Mouse (Mus musculus) CH12.LX (cell line): ENCODE results near the gene Babam2. TPM values are rescaled to one million over a fixed set of nuclear protein-coding genes. Genes with fewer than 3 reads are reported as not detected.

Experiments used
- DNase-seq: peaks from one replicate; pipeline ENCODE4 v3.0.0-alpha.2; 2013; ENCODE audit errors: extremely low read depth
- H3K27ac ChIP-seq: 2 replicates; pipeline ENCODE4 v1.5.1; 2012; ENCODE audit warnings: low read depth, mild to moderate bottlenecking, control low read depth, moderate library complexity; ENCODE audit not compliant: insufficient read depth
- H3K27me3 ChIP-seq: replicated peaks from 2 replicates; pipeline ENCODE3; 2012; ENCODE audit warnings: inconsistent platforms
- H3K36me3 ChIP-seq, 2 experiments: replicated peaks in 1 of 2; 2 replicates each; pipeline versions ENCODE3 to v1.6.1; 2012; ENCODE audit warnings: inconsistent platforms in 1 of 2, low read length in 1 of 2, mild to moderate bottlenecking in 1 of 2, mixed read lengths in 1 of 2, moderate library complexity in 1 of 2; ENCODE audit not compliant: control insufficient read depth in 1 of 2, insufficient read depth in 1 of 2
- H3K4me1 ChIP-seq, 2 experiments: 2 replicates each; pipeline ENCODE4 v1.6.1; 2012; ENCODE audit warnings: inconsistent platforms in 1 of 2, moderate library complexity in 1 of 2; ENCODE audit not compliant: insufficient read depth in 2 of 2, control insufficient read depth in 1 of 2
- H3K4me2 ChIP-seq: 2 replicates; pipeline ENCODE4 v1.6.1; 2012; ENCODE audit warnings: low read depth, mild to moderate bottlenecking, control low read depth; ENCODE audit not compliant: poor library complexity, insufficient read depth, severe bottlenecking
- H3K4me3 ChIP-seq, 3 experiments: fragments of 150-350 bp in 1 of 3; sonication (generic) in 1 of 3; replicated peaks in 1 of 3; 2 replicates each; pipeline versions ENCODE3 to v1.5.1; 2011 to 2012; ENCODE audit warnings: low read depth in 2 of 3, low read length in 2 of 3, mild to moderate bottlenecking in 2 of 3, moderate library complexity in 2 of 3, control low read depth in 1 of 3, improper control_type of control experiment in 1 of 3, inconsistent platforms in 1 of 3, mixed read lengths in 1 of 3; ENCODE audit not compliant: poor library complexity in 1 of 3
- H3K79me2 ChIP-seq: replicated peaks from 2 replicates; pipeline ENCODE4 v1.6.1; 2012; ENCODE audit warnings: mild to moderate bottlenecking, moderate library complexity; ENCODE audit not compliant: control insufficient read depth, poor library complexity, insufficient read depth, severe bottlenecking; ENCODE audit errors: extremely low read depth
- H3K9ac ChIP-seq: 2 replicates; pipeline ENCODE4 v1.6.1; 2012; ENCODE audit warnings: low read depth, mild to moderate bottlenecking, control low read depth, moderate library complexity; ENCODE audit not compliant: insufficient read depth
- H3K9me3 ChIP-seq: replicated peaks from 2 replicates; pipeline ENCODE3; 2012; ENCODE audit warnings: low read length, inconsistent platforms, mixed read lengths
- BHLHE40 ChIP-seq: IDR thresholded peaks from 2 replicates; pipeline ENCODE4 v1.6.1; 2011; ENCODE audit warnings: mild to moderate bottlenecking, low read depth, low read length, improper control_type of control experiment
- CHD2 ChIP-seq: IDR thresholded peaks from 2 replicates; pipeline ENCODE4 v1.6.1; 2011; ENCODE audit warnings: low read length, improper control_type of control experiment
- CTCF ChIP-seq, 2 experiments: IDR thresholded peaks in 1 of 2; conservative IDR thresholded peaks in 1 of 2; 2 replicates each; pipeline ENCODE4 v1.5.1; 2011 to 2012; ENCODE audit warnings: low read depth in 2 of 2, low read length in 2 of 2, improper control_type of control experiment in 1 of 2, inconsistent platforms in 1 of 2, mild to moderate bottlenecking in 1 of 2, moderate library complexity in 1 of 2
- E2F4 ChIP-seq: IDR thresholded peaks from 2 replicates; pipeline ENCODE4 v1.6.1; 2011; ENCODE audit warnings: low read depth, low read length, improper control_type of control experiment; ENCODE audit not compliant: insufficient replicate concordance
- EP300 ChIP-seq: IDR thresholded peaks from 2 replicates; pipeline ENCODE4 v1.6.1; 2011; ENCODE audit warnings: low read length, improper control_type of control experiment
- GABPA ChIP-seq: IDR thresholded peaks from 2 replicates; pipeline ENCODE4 v1.6.1; 2012; ENCODE audit warnings: low read depth, low read length, improper control_type of control experiment, inconsistent platforms; ENCODE audit not compliant: insufficient replicate concordance
- HCFC1 ChIP-seq: IDR thresholded peaks from 2 replicates; pipeline ENCODE4 v1.6.1; 2012; ENCODE audit warnings: low read depth, mild to moderate bottlenecking, inconsistent platforms, low read length, improper control_type of control experiment
- JUND ChIP-seq: conservative IDR thresholded peaks from 2 replicates; pipeline ENCODE4 v1.6.1; 2011; ENCODE audit warnings: low read depth, low read length, improper control_type of control experiment
- KAT2A ChIP-seq: IDR thresholded peaks from 2 replicates; pipeline ENCODE4 v1.6.1; 2012; ENCODE audit warnings: low read length, improper control_type of control experiment, inconsistent platforms; ENCODE audit not compliant: insufficient replicate concordance
- MAFK ChIP-seq: IDR thresholded peaks from 2 replicates; pipeline ENCODE4 v1.6.1; 2011; ENCODE audit warnings: low read length, improper control_type of control experiment; ENCODE audit not compliant: insufficient replicate concordance
- MAZ ChIP-seq: IDR thresholded peaks from 2 replicates; pipeline ENCODE4 v1.6.1; 2012; ENCODE audit warnings: low read depth, mild to moderate bottlenecking, inconsistent platforms, low read length, improper control_type of control experiment, moderate library complexity
- MEF2A ChIP-seq: IDR thresholded peaks from 2 replicates; pipeline ENCODE4 v1.6.1; 2014; ENCODE audit warnings: low read depth, mild to moderate bottlenecking, inconsistent platforms, low read length, improper control_type of control experiment, borderline replicate concordance
- MXI1 ChIP-seq: IDR thresholded peaks from 2 replicates; pipeline ENCODE4 v1.6.1; 2011; ENCODE audit warnings: mild to moderate bottlenecking, low read depth, low read length, improper control_type of control experiment
- MYC ChIP-seq: IDR thresholded peaks from 2 replicates; pipeline ENCODE4 v1.6.1; 2011; ENCODE audit warnings: low read depth, mild to moderate bottlenecking, improper control_type of control experiment, low read length
- NELFE ChIP-seq: IDR thresholded peaks from 2 replicates; pipeline ENCODE4 v1.6.1; 2011; ENCODE audit warnings: low read depth, low read length, improper control_type of control experiment
- NRF1 ChIP-seq: IDR thresholded peaks from 2 replicates; pipeline ENCODE4 v1.6.1; 2014; ENCODE audit warnings: low read depth, mild to moderate bottlenecking, inconsistent platforms, low read length, improper control_type of control experiment, moderate library complexity
- PAX5 ChIP-seq: IDR thresholded peaks from 2 replicates; pipeline ENCODE4 v1.6.1; 2012; ENCODE audit warnings: low read length, inconsistent platforms, mixed read lengths
- RAD21 ChIP-seq: IDR thresholded peaks from 2 replicates; pipeline ENCODE4 v1.6.1; 2011; ENCODE audit warnings: low read depth, mild to moderate bottlenecking, low read length, improper control_type of control experiment, moderate library complexity
- TCF12 ChIP-seq: IDR thresholded peaks from 2 replicates; pipeline ENCODE4 v1.6.1; 2014; ENCODE audit warnings: low read depth, mild to moderate bottlenecking, inconsistent platforms, low read length, improper control_type of control experiment
- UBTF ChIP-seq: IDR thresholded peaks from 2 replicates; pipeline ENCODE4 v1.6.1; 2012; ENCODE audit warnings: low read depth, mild to moderate bottlenecking, inconsistent platforms, low read length, improper control_type of control experiment, moderate library complexity
- ZC3H11A ChIP-seq: IDR thresholded peaks from 2 replicates; pipeline ENCODE4 v1.6.1; 2012; ENCODE audit warnings: low read depth, mild to moderate bottlenecking, inconsistent platforms, low read length, improper control_type of control experiment
- ZKSCAN1 ChIP-seq: IDR thresholded peaks from 2 replicates; pipeline ENCODE4 v1.6.1; 2012; ENCODE audit warnings: low read depth, inconsistent platforms, low read length, improper control_type of control experiment, borderline replicate concordance
- ZMIZ1 ChIP-seq: IDR thresholded peaks from 2 replicates; pipeline ENCODE4 v1.6.1; 2012; ENCODE audit warnings: low read depth, mild to moderate bottlenecking, inconsistent platforms, low read length, improper control_type of control experiment
- dilution Hi-C: fragments of 300-500 bp; cut with MboI; formaldehyde crosslinking; loops from 2 replicates; pipeline ENCODE4 v1.14.3; 2020; ENCODE audit warnings: low sequenced_read_pairs; ENCODE audit not compliant: extremely low pct_unique_long_range_greater_than_20kb, extremely low pct_ligation_motif_present
- in situ Hi-C: fragments of 300-500 bp; cut with MboI; formaldehyde crosslinking; loops from 3 replicates; pipeline ENCODE4 v1.14.3; 2019; ENCODE audit warnings: low sequenced_read_pairs, low pct_ligation_motif_present, low pct_unique_long_range_greater_than_20kb, mixed read lengths
- polyA plus RNA-seq: library from polyadenylated mRNA; unstranded; fragments of >175 nt; gene quantifications from 2 replicates; pipeline ENCODE4 v1.2.1, GENCODE M21; 2012; ENCODE audit warnings: low read depth; ENCODE audit not compliant: insufficient read length
- total RNA-seq, 2 experiments: library from RNA; depleted of rRNA; stranded (reverse); fragments of 300-350 nt in 1 of 2; fragments of >200 nt in 1 of 2; gene quantifications; 2 replicates each; pipeline ENCODE4 v1.2.3; 2012 to 2014

The Babam2 gene
- total and polyA plus RNA-seq, 3 experiments, result 38.2 to 78.0 (median 39.8) TPM

DNA sequence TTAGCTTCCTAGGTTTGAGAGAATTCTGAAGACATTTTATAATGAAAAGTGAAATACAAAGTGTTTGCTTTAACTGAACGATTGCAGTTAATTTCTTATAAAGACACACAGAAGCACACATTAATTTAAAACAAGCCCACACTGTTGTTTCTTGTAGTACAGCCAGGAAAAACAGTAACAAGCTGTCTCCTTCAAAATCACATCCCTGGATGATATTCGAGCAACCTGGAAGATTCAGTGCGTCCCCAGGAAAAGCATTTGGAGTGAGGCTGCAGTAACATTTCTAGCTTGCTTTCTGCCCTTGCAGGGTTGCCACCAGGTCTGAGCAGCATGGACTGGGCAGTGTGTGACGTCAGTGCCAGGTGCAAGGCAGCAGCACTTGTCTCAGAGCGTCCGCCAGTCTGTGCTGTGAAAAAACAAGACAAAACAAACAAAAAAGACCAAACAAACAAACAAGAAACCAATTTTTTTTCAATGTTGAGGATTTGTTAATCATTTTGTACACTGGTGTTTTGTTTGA is 115.7 kb downstream of the Babam2 start (continued):
- TF ChIP-seq ZKSCAN1 (no peak), TCF12 (no peak), NRF1 (no peak), HCFC1 (no peak)

DNA sequence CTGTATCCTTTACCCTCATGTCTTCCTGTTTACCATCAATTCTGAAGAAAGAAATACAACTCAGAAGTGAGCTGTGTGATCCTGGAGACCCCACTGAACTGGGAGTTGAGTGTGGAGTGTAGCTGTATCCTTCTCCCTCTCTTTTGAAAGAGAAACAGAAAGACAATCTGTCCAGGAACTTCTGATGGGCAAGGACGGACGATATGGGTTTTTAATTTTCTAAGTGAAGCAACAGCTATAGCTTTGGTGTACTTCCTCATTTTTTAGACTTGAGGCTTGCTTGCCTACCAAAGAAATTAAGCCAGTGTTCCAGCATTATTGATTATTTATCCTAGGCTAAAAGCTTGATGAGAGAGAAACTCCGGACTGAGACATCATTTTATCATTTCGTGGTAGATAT is 116.6 kb downstream of the Babam2 start:
- TF ChIP-seq ZC3H11A, result no peak
- no peak for TF ChIP-seq PAX5
- no peak for TF ChIP-seq RAD21
- no peak for TF ChIP-seq HCFC1
- no peak for TF ChIP-seq CTCF (conservative IDR thresholded peaks at IDR 0.05 in 1 of 2, IDR thresholded peaks at IDR 0.05 in 1 of 2; ENCODE audit: low read depth in 2 of 2, low read length in 2 of 2)
- TF ChIP-seq EP300, result no peak
- no peak for TF ChIP-seq MAZ
- TF ChIP-seq MAFK, result no peak
- TF ChIP-seq NELFE, result no peak
- TF ChIP-seq KAT2A, result no peak
- TF ChIP-seq BHLHE40, result no peak
- TF ChIP-seq CHD2, result no peak
- no peak for TF ChIP-seq MYC
- no peak for TF ChIP-seq E2F4
- no peak for TF ChIP-seq MXI1
- no peak for TF ChIP-seq JUND
- no peak for TF ChIP-seq UBTF
- peaks cover 0 to 5% of the 10 kb centered on the region in 2 experiments; a peak in 1 of 4 replicates for H3K4me1 ChIP-seq
- dilution Hi-C loops, result no loop called here

DNA sequence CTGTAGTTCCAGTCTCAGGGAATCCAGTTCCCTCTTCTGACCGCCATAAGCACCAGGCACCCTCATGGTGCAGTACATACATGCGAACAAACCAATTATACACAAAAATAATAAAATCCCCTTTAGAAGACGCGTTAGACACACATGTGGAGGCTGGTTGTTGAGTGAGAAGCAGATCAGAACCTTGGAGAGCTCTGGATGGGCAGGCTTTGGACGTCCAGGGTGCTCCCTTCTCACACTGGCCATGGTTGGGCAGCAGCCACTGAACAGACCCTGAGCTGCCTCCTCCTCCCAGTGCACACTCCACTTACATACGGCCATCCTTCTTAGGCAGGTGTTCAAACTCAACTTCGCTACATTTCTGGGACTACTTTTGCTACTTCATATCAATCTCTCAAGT is 117.6 kb downstream of the Babam2 start:
- no peak overlapping the region for H3K27ac ChIP-seq
- dilution Hi-C loops, result no loop called here
- H3K4me2 ChIP-seq, result no peak overlapping the region

More for the DNA sequence above, 116.6 kb downstream of the Babam2 start:
- H3K27ac ChIP-seq, result no peak overlapping the region
- H3K4me2 ChIP-seq, result no peak overlapping the region
- DNase-seq, result no peak
- in situ Hi-C loops, result no loop called here
- no peak overlapping the region for H3K9ac ChIP-seq
- no peaks in the 10 kb centered on the region for H3K36me3 ChIP-seq
- H3K4me3 ChIP-seq, result no peak overlapping the region
- H3K9me3 ChIP-seq, result no peaks in the 10 kb centered on the region
- H3K79me2 ChIP-seq, result no peaks in the 10 kb centered on the region
- H3K27me3 ChIP-seq, result no peaks in the 10 kb centered on the region

More for the DNA sequence above, 117.6 kb downstream of the Babam2 start:
- H3K79me2 ChIP-seq, result no peaks in the 10 kb centered on the region
- peaks cover 0 to 5% of the 10 kb centered on the region in 2 experiments; a peak in 1 of 4 replicates for H3K4me1 ChIP-seq
- DNase-seq, result no peak
- H3K4me3 ChIP-seq, result no peak overlapping the region
- TF ChIP-seq MXI1, result no peak
- no peak for TF ChIP-seq MEF2A
- no peak for TF ChIP-seq ZKSCAN1
- TF ChIP-seq ZMIZ1, result no peak
- no peak for TF ChIP-seq GABPA
- in situ Hi-C loops, result no loop called here
- H3K9ac ChIP-seq, result no peak overlapping the region
- no peaks in the 10 kb centered on the region for H3K36me3 ChIP-seq
- H3K27me3 ChIP-seq, result no peaks in the 10 kb centered on the region
- H3K9me3 ChIP-seq, result no peaks in the 10 kb centered on the region
